Mouse (Mus musculus): ENCODE results near the gene Tmub2.

The Tmub2 gene

GRCm38 (mm10) chr11:102305359-102305758 lies 20.6 kb downstream of the Tmub2 start:
- no peak for DNase-seq (ENCODE audit: low spot score)

GRCm38 (mm10) chr11:102308104-102308503 lies 23.4 kb downstream of the Tmub2 start:
- DNase-seq (ENCODE audit: low spot score) = no peak

GRCm38 (mm10) chr11:102308979-102309378 lies 24.2 kb downstream of the Tmub2 start:
- DNase-seq (ENCODE audit: low spot score) = peak; percentile 97

- no peak for DNase-seq (ENCODE audit: low spot score)
Measured at GRCm38 (mm10) chr11:102309821-102310617, 25.3 kb downstream of the Tmub2 start.

- peak; percentile 56 for DNase-seq (ENCODE audit: low spot score)
Measured at GRCm38 (mm10) chr11:102310768-102311695, 26.3 kb downstream of the Tmub2 start.

- DNase-seq (ENCODE audit: low spot score) = no peak
Measured at GRCm38 (mm10) chr11:102311966-102312365, 27.2 kb downstream of the Tmub2 start.

GRCm38 (mm10) chr11:102312586-102312985 lies 27.9 kb downstream of the Tmub2 start:
- DNase-seq (ENCODE audit: low spot score) = no peak

- DNase-seq (ENCODE audit: low spot score) = no peak
Measured at GRCm38 (mm10) chr11:102314321-102314720, 29.6 kb downstream of the Tmub2 start.

GRCm38 (mm10) chr11:102315690-102316571 lies 31.2 kb downstream of the Tmub2 start:
- DNase-seq (ENCODE audit: low spot score) = no peak

- peak; percentile 92 for DNase-seq (ENCODE audit: low spot score)
Measured at GRCm38 (mm10) chr11:102316572-102317297, 32.0 kb downstream of the Tmub2 start.

- DNase-seq (ENCODE audit: low spot score) = peak; percentile 66
Measured at GRCm38 (mm10) chr11:102317298-102317900, 32.7 kb downstream of the Tmub2 start.

GRCm38 (mm10) chr11:102317901-102318575 lies 33.3 kb downstream of the Tmub2 start:
- peak; percentile 90 for DNase-seq (ENCODE audit: low spot score)

GRCm38 (mm10) chr11:102318576-102319409 lies 34.1 kb downstream of the Tmub2 start:
- peak; percentile 75 for DNase-seq (ENCODE audit: low spot score)

- peak; percentile 78 for DNase-seq (ENCODE audit: low spot score)
Measured at GRCm38 (mm10) chr11:102319410-102319792, 34.7 kb downstream of the Tmub2 start, which contains the start of gene Ubtf. Gene Ubtf, minus strand, starts transcription at chr11:102319742.

- peak; percentile 83 for DNase-seq (ENCODE audit: low spot score)
Measured at GRCm38 (mm10) chr11:102319941-102320685, 35.4 kb downstream of the Tmub2 start.

GRCm38 (mm10) chr11:102320686-102321005 lies 35.9 kb downstream of the Tmub2 start:
- DNase-seq (ENCODE audit: low spot score) = no peak

- DNase-seq (ENCODE audit: low spot score) = no peak
Measured at GRCm38 (mm10) chr11:102321931-102322330, 37.2 kb downstream of the Tmub2 start.

GRCm38 (mm10) chr11:102323516-102323915 lies 38.8 kb downstream of the Tmub2 start:
- DNase-seq (ENCODE audit: low spot score) = no peak

- no peak for DNase-seq (ENCODE audit: low spot score)
Measured at GRCm38 (mm10) chr11:102327250-102327649, 42.5 kb downstream of the Tmub2 start.
